Mouse (Mus musculus) urinary bladder, adult 2 months (tissue): ENCODE measurements around the gene Gpr137. TPM values are rescaled to one million over a fixed set of nuclear protein-coding genes. Genes with fewer than 3 reads are reported as not detected.
A peak's percentile ranks its signal among the peaks of the same experiment; 100 is the strongest.

Experiments
- DNase-seq: peaks from one replicate; pipeline ENCODE4 v3.0.0; 2022; ENCODE audit warnings: low spot score
- polyA plus RNA-seq: library from polyadenylated mRNA; depleted of rRNA; stranded (reverse); fragments of >200 nt; gene quantifications from 2 replicates; pipeline ENCODE4 v1.2.3, GENCODE M21; 2012

Gpr137 gene
- polyA plus RNA-seq, 1 experiment, result 52.2 TPM

DNA sequence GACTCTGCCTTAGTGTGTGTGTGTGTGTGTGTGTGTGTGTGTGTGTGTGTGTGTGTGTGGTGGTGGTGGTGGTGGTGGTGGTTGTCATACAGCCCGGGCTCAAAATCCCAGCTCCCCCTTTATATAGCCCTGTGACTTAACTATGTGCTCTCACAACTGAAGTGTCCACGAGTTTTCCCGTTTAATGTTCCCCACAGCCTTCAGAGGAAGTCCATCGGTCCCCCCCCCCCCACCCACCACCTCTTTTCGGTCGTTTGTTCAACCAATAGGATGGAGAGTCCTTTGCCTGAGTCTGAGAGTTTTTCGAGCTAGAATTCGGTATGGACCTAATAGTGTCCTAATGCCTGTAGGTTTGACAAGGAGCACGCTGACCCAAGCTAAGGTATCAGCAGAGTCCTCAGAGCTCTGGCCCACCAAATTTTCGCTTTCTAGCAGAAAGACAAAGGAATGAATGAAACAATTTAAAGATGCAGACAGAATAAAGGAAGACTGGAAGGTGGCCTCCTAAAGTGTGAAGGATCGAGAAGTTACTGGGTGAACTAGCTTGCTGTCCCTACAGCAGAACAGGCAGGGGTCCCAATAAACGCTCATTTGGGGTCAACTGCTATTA is 31.4 kb upstream of the Gpr137 start:
- no peak for DNase-seq

DNA sequence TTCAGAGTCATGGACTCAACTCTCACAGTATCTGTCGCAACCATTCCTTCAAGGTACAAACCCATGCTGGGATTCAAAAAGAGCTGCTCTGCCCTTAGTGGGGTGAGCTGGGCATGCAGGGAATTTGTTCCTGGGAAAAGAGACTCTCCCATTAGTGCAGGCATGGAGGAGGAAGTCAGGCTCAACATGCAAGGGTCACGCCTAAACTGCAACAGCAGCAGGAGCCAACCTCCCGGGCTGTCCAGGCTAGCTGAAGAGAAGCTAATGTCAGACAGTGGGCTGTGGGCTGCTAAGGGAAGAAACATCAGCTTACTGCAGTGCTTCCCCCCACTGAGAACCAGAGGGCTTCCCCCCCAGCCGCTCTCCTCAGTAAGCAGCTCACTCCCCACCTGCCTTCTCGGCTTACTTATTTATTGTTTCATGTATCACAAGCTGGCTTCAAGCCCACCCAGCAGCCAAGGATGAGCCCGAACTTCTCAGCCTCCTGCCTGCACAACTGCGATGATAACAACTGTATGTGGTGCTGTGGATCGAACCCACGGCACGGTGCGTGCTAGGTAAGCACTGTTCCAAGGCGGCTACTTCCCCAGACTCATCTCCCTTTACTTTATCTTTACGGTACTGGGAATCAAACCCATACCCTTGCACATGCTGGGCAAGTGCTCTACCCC is 30.1 kb upstream of the Gpr137 start:
- DNase-seq, result no peak

DNA sequence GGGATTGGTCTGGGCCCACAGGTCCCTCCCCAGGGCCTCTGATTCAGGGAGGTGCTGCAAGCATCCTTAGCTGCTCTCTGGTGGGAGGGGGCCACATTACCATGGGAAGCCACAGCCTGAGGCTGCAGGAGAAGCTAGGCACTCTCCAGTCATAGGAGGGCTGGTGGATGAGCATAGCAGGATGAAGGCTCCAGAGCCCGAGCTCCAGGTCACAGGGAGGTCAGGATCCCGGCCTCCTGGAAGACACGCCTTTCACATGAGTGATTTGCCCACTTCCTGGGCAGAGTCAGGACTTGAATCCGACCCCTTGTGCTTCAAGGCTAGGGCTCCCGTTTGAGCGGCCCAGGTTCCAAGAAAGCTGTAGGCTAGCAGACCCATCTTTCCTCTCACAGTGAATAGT is 29.4 kb upstream of the Gpr137 start:
- no peak for DNase-seq

DNA sequence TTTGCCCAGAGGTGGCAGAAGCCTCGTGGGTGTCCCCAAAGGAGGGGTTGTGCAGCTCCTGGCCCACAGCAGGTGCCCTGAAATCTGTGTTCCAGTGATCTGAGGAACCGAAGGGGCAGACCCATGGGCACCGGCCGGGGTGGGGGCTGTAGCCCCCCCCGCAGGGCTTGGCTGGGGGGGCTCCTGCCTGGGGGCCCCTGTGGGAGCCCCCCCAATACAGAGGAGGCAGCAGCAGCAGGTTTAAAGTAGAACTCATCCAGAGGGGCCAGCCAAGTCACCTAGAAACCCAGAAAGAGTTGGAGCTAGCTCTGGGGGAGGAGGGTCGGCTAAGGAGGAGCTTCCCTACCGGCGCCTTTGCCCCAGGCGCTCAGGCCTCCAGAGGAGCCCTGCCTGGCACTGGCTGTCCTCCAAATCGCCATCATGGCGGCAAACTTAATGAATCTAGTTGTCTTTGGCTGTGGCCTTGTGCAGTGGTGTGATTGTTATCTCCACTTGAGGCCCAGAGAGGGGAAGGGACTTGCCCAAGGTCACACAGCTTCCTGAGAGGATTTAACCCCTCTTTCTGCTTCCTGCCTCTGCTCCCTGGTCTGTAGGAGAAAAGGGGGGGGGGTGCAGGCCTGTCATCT is 28.3 kb upstream of the Gpr137 start:
- DNase-seq, result no peak

DNA sequence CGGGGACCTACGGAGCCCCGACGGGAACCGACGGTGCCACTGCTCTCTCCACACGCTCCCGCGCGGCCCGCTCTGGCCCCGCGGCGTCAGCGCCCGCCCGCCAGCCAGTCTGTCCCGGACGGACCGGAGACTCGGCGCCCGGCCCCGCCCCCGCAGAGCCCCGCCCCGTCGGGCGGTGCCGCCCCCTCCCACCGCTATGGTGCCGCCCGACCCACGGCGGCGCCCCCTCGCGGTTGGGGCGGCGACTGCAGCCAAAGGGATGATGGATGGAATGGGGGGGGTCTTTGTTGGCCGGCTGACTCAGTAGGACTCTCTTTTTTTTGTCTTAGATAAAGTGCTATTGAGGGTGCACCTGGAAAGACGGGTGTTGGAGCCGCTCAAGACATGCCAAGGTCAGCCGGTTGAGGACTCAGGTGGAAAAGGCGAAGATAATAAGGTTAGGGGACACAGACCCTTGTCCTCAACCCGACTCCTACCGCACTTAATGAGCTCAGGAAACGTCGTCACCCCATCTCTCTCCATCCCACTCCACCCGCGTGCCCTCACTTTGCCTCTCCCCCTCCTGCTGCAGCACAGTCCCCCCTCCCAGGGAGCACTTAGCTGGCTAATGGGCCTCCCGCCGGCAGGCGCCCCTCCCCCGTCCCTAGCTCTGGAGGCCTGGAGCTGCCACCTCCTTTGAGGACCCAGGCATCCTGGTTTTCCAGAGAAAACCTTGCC is 27.5 kb upstream of the Gpr137 start:
- DNase-seq, result peak; percentile 79

DNA sequence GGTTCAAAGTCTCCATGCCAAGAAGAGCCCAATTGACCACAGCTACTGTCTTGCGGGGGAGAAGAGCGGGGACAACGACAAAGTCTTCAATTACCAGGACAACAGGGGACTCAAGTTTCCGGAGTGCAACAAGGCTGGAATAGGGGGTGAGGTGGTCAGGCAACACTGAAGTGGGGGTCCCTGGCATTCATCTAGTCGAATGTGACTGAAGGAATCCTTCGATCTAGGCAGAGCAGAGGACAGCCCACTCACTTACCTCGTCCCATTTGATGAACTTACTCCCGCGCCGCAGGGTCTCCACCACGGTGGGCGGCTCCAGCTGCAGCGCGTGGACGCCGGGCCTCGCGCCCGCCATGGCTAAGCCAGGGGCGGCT is 27.0 kb upstream of the Gpr137 start:
- no peak for DNase-seq

DNA sequence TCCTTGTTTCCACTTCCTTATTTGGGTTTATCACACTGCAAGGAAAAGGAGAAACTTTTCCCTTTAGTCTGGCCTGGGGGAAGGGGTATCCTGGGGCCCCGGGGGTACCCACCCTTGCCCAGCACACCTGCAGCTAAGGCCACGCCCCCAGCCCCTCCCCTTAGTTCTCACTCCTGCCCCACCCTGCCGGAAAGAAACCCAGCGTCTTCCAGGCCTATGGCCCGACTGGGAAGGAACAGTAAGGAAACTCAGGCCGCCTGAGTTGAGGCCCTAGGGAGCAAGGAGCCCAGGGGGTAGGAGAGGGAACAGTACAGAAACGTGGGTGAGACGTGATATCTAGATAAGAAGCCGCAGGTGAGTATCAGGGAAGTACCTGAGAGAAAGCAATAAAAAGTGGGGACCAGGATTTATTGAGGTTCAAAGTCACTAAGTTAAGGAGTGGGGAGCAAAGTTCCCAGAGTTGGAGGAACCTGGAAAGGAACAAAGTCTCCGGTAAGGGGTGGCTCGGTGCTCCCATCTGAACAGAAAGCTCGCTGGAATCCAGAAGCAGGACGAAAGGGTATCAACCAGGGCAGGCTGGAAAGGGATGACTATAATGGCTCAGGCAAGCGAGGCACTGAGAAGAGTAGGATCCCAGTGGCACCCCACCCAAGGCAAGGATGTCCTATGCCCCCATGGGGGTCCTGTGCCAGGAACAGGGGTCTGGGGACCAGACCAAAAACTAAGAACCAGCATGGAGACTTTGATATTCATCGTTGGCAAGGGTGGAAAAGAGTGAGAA is 26.4 kb upstream of the Gpr137 start:
- DNase-seq, result no peak

DNA sequence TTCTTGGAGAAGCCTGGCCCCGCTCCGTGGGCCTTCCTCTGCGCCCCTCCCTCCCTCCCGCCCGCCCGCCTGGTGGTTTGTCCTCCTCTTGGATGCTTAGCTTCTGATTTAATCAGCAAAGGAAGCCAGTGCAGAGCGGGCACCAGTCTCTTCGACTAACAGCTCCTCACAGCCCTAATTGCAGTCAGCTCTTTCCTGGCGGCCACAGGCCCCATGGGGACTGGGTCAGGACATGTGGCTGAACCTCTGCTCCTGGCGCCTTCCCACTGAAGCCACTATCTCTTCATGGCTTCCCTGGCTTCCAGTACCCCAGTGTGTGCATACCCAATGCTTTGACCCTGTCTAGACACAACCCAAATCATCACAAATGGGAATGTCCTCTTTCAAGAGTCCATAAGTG is 14.2 kb upstream of the Gpr137 start:
- DNase-seq, result no peak

DNA sequence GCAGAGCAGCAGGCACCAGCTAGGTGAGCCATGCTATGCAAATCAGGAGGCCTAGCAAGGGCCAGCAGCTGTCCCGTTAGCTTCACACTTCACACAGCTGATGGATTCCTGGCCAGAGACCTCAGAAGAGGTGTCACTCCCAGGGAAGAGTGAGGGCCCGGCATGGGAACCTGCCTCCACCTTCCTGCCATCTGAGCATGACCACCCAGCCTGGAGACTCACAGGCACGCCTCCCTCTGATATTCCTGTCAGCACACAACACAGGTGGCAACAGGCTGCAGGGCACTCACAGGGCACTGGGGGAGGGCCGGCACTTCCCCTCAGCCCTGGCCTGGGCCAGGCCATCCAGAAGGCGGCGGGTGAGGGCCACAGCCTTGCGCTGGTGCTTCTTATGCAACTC is 13.1 kb upstream of the Gpr137 start:
- no peak for DNase-seq

DNA sequence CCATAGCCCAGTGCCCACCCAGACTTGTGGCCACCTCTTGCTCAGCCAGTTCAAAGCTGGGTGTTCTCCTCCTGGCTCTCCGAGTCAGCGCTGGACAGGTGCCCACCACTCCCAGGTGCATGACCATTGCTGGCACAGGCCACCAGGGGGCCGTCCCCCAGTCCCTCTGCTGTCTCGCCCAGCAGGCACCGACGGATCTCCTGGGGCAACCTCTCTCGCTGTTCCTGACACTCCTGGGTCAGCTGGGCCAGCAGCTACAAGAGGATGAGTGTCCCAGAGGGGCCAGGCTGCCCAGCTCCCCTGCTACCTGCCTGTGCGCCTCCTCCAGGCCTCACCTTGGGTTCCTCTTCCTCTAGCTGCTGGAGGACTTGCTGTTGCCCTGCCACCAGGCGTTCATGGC is 11.8 kb upstream of the Gpr137 start:
- DNase-seq, result no peak

DNA sequence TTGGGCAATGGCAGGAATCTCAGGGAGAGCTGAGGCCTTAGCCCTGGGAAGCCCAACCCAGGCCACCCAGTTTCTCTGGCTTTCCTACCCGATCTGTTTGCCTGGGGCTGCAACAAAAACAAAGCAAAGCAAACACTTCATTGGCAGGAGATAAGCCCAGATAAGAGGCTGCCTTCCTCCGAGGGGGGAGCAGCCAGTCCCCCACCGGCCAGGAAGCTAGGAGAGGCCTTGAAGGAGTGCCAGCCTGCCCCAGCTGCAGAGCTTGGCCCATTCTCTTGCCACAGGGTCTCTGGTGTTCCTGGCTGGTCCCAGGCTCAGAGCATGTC is 10.4 kb upstream of the Gpr137 start:
- DNase-seq, result peak; percentile 57

DNA sequence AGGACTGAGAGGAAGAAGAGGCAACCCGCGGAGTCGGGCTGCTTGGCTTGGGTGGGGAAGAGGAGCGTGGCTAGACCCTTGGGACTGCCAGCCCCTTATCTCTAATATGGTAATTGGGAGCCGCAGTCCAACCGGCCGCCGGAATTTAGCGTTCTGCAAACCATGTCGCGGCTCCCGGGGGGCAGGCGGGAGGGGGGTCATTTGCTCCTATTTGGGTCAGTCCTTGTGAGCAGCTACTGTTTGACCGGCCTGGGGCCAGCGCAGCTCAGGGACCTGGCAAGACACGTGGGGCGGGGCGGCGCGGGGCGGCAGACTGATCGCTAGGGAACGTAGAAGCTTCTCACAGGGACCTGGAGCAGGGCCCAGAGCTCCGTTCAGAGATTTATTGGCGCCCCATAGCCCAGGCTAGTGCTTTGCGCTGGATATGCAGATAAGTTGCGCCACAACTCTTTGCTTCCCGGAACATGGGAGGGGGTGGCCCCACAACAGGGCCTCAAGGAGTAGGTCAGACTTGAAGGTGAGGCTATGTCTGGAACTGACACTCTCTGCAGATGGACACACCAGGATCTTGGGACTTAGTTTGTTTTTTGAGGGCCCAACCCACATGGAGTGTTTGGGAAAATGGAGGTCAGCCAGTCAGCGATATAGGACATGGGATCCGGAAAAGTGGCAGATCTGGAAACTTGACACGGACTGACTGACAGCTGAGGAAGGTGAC is 9.9 kb upstream of the Gpr137 start:
- DNase-seq, result peak; percentile 81

DNA sequence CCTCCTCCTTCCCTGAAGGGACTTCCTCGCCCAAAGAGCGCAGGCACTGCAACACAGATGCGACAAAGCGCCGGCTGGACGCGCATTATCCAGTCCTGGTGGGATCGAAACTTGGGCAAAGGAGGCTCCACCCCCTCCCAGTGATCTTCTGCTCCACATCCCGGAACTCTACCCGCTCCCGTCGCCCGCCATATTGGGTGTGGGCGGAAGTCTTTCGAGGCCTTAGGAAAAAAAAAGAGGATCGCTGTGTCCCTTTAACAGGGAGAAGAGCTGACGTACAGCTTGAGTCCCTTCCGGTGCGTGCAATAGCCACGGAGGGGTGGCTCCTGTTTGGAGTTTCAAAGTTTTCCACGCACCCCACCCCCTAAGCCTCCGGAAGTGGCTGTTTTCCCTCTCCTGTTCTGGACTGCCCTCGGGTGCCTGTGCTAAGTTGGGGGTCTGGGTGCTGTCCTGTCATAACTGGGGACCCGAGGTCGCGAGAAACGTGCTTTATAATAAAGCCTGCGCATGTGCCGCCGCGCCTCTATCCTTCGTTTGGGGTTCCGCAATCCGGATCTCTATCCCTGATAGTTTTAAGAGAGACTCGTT is 9.2 kb upstream of the Gpr137 start:
- DNase-seq, result peak; percentile 83

DNA sequence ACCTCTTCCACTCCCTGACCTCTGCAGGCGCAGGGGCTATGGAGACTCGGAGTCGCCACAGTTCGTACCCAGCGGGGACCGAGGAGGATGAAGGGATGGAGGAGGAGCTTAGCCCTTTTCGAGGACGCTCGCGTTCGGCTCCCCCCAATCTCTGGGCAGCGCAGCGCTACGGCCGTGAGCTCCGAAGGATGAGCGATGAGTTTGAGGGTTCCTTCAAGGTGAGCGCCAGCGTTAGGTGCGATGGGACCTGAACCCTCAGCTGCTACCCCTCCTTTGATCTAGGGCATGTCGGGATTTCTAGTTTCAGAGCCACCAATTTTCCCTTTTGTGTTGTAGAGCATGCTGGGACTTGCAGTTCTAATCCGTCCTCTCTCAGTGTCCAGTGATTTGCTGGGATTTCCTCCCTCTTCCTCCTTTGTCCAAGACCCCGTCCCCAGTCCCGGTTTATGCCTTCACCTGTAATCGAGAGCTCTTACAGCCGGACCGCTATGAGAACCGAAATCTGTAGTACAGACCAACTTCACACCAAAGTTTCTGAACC is 8.4 kb upstream of the Gpr137 start:
- DNase-seq, result peak; percentile 56

DNA sequence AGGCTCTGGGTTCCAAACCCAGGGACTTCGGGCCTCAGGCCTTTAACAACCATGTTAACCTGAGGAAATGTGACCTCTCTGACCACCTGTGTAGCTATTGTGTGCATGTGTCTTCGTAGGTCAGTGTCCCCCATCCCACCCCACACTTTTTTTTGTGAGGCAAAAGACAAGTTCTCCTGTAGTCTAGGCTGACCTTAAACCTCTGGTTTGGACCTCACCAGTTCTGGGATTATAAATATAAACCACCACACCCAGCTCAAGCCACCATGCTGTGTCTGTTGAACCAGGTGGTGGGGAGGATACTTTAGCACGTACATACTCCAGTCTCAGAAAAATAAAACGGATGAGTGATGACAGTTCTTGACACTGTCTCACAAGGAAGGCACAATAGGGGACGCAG is 7.7 kb upstream of the Gpr137 start:
- DNase-seq, result no peak

DNA sequence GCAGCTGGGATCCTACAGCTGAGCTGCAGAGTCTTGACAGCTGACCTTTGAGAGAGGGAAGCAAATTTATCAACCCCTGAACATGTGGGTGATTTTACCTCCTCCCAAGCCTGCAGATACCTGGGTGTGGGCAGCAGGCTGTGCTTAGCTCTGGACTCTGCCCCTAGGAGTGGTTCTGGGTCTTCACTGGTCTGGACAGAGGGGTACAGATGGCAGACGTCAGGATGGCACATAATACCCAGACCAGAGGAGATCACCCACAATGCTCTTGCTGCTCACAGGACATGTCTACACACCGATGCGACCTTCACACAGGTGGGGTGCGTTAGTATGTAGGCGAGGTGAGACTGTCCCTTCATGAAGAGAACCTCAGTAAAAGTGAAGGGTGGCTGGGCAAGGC is 7.3 kb upstream of the Gpr137 start:
- DNase-seq, result no peak

DNA sequence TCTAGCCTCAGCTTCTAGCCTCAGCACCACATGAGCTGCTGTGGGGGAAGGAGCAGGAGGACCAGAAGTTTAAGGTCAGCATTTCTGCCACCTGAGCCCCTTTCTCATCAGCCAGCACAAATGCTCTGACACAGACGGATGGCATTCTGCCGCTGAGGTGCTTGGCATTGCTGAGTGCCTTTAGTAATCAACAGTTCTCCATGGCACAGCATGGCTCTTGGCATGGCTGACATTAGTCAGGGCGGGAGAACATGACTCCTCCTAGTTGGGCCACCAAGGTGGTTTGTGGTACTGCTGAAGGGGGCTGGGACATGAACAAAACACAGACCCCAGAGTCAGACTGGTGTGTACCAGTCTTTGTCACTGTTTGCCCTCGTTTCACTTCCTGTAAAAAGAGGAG is 5.9 kb upstream of the Gpr137 start:
- no peak for DNase-seq

DNA sequence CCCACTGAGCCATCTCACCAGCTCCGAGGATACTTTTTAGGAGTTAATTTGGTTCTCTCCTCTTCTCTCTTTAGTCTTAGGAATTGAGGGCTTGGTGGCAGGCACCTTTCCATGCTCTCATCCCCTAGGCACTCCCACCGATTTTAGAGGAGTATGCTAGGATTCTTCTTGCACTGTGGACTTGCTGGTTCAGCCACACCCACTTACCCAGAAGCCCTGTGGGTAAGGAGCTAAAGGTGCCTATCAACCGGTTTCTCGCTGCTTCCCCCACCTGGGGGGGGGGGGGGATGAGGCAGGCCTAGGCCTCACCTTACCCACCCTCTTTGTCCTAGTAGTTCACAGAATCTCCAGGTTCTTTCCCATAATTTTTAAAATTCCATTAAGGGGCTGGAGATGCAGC is 5.5 kb upstream of the Gpr137 start:
- no peak for DNase-seq

DNA sequence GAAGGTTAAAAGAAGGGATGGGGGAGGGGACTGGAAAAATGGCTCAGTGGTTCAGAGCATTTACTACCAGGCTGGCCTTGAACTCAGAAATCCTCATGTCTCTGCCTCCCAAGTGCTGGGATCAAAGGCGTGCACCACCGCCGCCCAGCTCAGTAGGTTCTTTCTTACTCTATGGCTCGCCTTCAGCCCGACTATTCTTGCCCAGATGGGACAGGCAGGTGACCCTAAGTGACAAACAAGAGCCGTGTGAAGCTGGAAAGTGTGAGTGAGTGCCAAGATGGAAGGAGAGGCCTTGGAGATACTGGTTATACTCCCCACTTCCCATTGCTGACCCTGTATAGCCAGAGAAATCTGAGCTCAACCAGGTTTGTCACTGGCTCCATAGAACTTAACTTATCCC is 1.4 kb upstream of the Gpr137 start:
- no peak for DNase-seq

DNA sequence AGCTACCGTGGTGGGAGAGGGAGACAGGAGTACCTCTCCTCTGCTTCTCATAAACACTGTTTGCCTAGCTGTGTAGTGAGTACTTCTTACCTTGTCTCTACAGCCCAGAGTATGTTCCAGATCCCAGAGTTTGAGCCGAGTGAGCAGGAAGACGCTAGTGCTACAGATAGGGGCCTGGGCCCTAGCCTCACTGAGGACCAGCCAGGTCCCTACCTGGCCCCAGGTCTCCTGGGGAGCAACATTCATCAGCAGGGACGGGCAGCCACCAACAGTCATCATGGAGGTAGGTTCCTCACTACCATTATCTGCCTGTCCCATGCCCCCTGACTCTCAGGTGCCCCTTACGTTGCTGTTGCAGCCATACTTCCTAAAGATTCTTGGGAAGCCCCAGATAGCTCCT is 484 bp upstream of the Gpr137 start:
- no peak for DNase-seq
